Mouse (Mus musculus) retina, postnatal 1 day (tissue): ENCODE measurements around the gene Fhit.
A peak's percentile ranks its signal among the peaks of the same experiment; 100 is the strongest.

Experiments
- DNase-seq: peaks from one replicate; pipeline ENCODE4 v3.0.0-alpha.2; 2012

Fhit gene

DNA sequence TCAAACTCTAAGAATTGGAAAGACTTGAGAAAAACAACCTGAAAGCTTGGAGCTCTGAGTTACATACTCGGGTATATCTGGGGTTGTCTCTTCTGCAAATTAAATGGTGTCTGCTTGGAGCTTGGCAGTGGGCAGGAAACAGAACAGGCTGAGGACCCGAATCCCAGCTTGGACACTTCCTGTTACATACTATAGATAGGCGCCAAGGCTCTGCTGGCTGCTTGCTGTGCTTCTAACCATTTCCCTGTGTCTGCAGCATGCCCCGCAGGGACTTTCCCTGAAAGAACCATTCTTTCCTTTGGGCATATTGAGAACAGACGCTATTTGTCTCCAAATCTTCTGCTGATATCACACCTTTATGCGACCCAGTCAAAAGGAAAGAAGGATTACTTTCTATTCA, 1606.0 kb downstream of the Fhit start:
- no peak for DNase-seq

GRCm38 (mm10) chr14:9552149-9552548, 1609.7 kb downstream of the Fhit start:
- DNase-seq: no peak

- DNase-seq: no peak
Measured at GRCm38 (mm10) chr14:9547952-9548351, 1613.9 kb downstream of the Fhit start.

DNA sequence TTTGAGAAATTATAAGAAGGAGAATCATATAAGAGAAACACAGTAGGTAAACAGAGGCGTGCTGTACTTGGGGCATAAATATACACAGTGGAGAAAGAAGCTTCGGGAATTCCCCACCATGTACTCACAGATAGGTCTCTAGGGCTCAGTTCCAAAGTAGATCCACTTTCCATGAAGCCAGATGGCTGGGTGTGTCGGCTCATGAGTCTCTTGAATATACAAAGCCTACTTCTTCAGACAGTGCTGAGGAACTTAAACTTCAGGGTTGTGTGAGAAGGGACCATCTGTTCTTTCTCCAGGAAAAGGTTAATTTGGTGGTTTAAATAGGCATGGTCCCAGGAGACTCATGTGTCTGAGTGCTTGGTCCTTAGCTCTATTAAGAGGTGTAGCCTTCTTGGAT, 1617.5 kb downstream of the Fhit start:
- no peak for DNase-seq

GRCm38 (mm10) chr14:9535491-9535890, 1626.3 kb downstream of the Fhit start:
- DNase-seq: peak; percentile 11

DNA sequence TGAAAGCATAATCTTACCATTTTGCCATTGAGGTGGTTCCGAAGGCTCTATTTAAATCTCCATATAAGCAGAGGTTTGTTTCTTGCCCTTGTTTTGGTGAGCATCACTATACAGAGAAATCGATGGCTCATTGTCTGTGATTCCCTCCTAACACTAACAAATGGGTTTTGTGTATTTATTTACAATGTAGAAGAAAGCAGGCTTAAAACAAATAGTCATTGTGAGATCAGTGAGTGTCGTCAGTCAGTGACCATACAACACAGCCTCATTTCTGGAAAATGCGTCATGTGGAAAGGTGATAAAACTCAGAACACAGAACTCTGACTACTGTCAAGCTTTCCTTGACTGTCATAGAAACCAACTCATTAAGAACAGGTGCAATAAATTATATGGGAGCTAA, 1632.6 kb downstream of the Fhit start:
- no peak for DNase-seq

GRCm38 (mm10) chr14:9526136-9526535, 1635.7 kb downstream of the Fhit start:
- DNase-seq: no peak

DNA sequence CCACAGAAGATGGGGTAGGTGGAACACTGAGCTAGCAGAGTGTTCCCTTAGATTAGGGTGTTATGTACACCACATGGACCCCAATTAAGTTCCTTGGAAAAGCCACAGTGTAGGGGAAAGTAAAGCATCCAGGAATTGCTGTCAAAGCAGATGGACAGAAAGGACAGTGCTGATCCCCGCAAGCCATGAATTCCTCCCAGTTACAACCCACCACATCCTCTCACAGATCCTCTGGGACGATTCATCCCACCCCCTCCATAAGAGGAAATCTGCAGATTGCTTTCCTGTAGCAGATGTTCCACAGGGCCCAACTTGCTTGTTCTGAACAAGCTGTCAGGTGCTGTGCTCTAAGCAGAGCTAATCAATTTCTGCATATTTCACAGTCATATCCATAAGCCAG, 1644.2 kb downstream of the Fhit start:
- DNase-seq: no peak

DNA sequence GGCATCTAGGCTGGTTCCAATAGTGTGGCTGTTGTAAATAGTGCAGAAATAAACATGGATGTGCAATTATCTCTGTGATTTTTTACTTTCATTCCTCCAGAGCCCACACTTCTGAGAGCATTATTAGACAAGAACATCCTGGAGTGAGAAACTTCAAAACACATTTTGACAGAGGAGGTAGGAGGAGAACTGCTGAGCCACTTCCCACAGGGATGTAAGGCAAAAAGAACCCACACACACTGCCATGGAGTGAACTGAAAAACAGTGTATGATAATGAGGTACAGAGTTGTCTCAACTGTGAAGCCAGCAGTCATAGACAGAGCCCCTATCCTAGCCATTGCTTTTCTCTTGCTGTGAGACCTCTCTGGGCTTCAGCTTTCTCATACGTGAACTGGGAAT, 1652.2 kb downstream of the Fhit start:
- no peak for DNase-seq
